Mouse (Mus musculus) cerebellum, adult 2 months (tissue): ENCODE results near the gene Dcaf4.

Source experiments
- CTCF ChIP-seq: fragments of 200-500 bp; IDR thresholded peaks from 2 replicates; pipeline ENCODE4 v1.5.1; 2011; ENCODE audit warnings: low read depth, mild to moderate bottlenecking, control low read depth, low read length, moderate library complexity, borderline replicate concordance; ENCODE audit not compliant: insufficient read depth
- POLR2A ChIP-seq: fragments of 200-500 bp; IDR thresholded peaks from 2 replicates; pipeline ENCODE4 v1.6.1; 2011; ENCODE audit warnings: low read length, control low read depth, borderline replicate concordance; ENCODE audit not compliant: insufficient read depth

DNA sequence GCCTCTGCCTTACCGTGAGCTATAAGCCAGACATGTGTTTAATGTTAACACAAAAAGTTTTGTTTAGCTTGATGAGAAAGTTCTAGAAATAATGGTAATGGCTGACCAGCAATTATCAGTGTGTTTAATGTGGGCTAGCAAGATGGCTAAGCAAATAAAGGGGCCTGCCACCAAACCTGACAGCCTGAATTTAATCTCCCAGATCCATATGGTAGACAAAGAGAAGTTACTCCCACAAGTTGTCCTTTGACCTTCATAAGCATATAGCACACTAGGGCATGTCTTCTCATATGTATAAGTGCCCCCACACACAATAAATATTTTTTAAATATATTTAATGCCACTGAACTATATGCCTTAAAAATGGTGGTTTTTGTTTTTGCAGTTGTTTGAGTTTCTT, 41.1 kb upstream of the Dcaf4 start:
- TF ChIP-seq CTCF (no peak), POLR2A (no peak)
